Mouse (Mus musculus) embryonic fibroblast, embryonic 13.5 days (primary cell): ENCODE measurements around the gene Mta1.

Experiments
- CTCF ChIP-seq: IDR thresholded peaks from 2 replicates; pipeline ENCODE4 v1.5.1; 2011; ENCODE audit warnings: mild to moderate bottlenecking, control low read depth, low read length, moderate library complexity, borderline replicate concordance; ENCODE audit not compliant: insufficient read depth
- POLR2A ChIP-seq: IDR thresholded peaks from 2 replicates; pipeline ENCODE4 v1.6.1; 2011; ENCODE audit warnings: low read depth, mild to moderate bottlenecking, control low read depth, low read length, moderate library complexity

DNA sequence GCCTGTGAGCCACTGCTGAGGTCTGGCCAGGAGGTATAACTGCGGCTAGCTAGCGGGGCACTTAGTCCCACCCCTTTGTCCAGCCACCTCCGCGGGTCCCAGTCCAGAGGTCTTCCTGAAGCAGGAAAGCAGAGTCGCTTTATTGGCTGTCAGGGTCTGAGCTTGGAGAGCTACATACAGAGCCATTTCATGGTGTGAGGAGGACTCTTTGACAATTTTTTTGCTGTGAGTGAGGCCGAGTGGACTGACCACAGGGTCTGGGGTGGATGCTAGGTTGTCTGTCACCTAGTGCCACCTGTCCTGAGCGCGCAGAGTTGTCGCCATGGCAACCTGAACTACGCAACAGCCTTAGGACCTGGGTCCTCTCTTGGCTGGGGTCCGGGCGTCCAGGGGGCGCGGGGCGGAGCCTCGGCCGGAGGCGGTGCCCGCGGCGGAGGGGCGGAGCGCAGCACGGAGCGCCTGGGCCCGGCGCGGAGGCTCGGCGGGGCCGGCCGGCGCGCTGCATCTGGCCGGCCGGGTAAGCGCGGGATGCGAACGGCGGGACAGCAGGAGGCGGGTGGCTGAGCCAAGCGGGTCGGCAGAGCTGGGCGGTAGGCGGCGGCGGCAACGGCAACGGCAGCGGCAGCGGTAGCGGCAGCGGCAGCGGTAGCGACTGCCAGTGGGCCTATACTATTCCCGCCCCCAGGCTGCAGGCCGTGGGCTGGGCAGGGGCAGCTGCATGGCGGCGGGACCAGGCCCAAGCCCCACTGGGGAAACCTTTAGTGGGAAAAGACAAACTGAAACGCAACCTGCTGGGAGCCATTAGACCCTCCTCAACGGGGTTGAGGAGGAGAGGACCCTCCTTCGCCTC, 87.6 kb downstream of the Mta1 start, which contains the start of gene Tmem121:
- TF ChIP-seq POLR2A (peak; percentile 52), CTCF (no peak)
